Mouse (Mus musculus) neural tube, embryonic 11.5 days (tissue): Measurements from ENCODE around the gene Snx14. TPM values are rescaled to one million over a fixed set of nuclear protein-coding genes. Genes with fewer than 3 reads are reported as not detected.

Source experiments
- ATAC-seq: fragments of 200-750 bp; cut with Nextera tagmentation; 2 replicates; pipeline ENCODE4 v1.8.0; 2017; ENCODE audit warnings: moderate number of reproducible peaks, mild to moderate bottlenecking, moderate TSS enrichment, moderate library complexity; ENCODE audit not compliant: insufficient read depth, low FRiP score, low TSS enrichment
- DNase-seq: peaks from one replicate; pipeline ENCODE4 v3.0.0-alpha.2; 2015; ENCODE audit warnings: low spot score
- H3K27ac ChIP-seq: fragments of 300-500 bp; sonication (generic); 2 replicates; pipeline ENCODE4 v1.5.1; 2014; ENCODE audit warnings: low read depth, mild to moderate bottlenecking, low read length
- H3K27me3 ChIP-seq: fragments of 300-500 bp; sonication (generic); 2 replicates; pipeline ENCODE4 v1.6.1; 2014; ENCODE audit warnings: mild to moderate bottlenecking, low read length, mixed read lengths; ENCODE audit not compliant: control insufficient read depth, insufficient read depth
- H3K36me3 ChIP-seq: fragments of 300-500 bp; sonication (generic); 2 replicates; pipeline ENCODE4 v1.6.1; 2014; ENCODE audit warnings: mild to moderate bottlenecking, low read length, moderate library complexity, mixed read lengths; ENCODE audit not compliant: control insufficient read depth, insufficient read depth
- H3K4me1 ChIP-seq: fragments of 300-500 bp; sonication (generic); 2 replicates; pipeline ENCODE4 v1.6.1; 2014; ENCODE audit warnings: low read length, mixed read lengths; ENCODE audit not compliant: control insufficient read depth, insufficient read depth
- H3K4me2 ChIP-seq: fragments of 300-500 bp; sonication (generic); 2 replicates; pipeline ENCODE4 v1.6.1; 2014; ENCODE audit warnings: low read depth, mild to moderate bottlenecking, moderate library complexity
- H3K4me3 ChIP-seq: fragments of 300-500 bp; sonication (generic); 2 replicates; pipeline ENCODE4 v1.5.1; 2014; ENCODE audit warnings: low read depth, low read length
- H3K9ac ChIP-seq: fragments of 300-500 bp; sonication (generic); 2 replicates; pipeline ENCODE4 v1.6.1; 2014; ENCODE audit warnings: mild to moderate bottlenecking, low read length
- H3K9me3 ChIP-seq: fragments of 300-500 bp; sonication (generic); 2 replicates; pipeline ENCODE4 v1.6.1; 2016; ENCODE audit warnings: low read length; ENCODE audit not compliant: control insufficient read depth
- WGBS: fragments of 180-500 bp; shearing (Covaris S2); extraction: QIAGEN DNeasy Blood & Tissue Kit; methylation state at CpG from one replicate; pipeline ENCODE4 v1.1.7; 2014; 5-methylcytosine and 5-hydroxymethylcytosine counted together
- polyA plus RNA-seq: library from polyadenylated mRNA; unstranded; fragments of >200 nt; fragmentation: Nextera tagmentation; extraction: Ambion mirVana; gene quantifications from 2 replicates; pipeline ENCODE4 v1.2.1, GENCODE M21; 2014

The Snx14 gene
- polyA plus RNA-seq, 1 experiment from 2014 or later, result 19.3 TPM

DNA sequence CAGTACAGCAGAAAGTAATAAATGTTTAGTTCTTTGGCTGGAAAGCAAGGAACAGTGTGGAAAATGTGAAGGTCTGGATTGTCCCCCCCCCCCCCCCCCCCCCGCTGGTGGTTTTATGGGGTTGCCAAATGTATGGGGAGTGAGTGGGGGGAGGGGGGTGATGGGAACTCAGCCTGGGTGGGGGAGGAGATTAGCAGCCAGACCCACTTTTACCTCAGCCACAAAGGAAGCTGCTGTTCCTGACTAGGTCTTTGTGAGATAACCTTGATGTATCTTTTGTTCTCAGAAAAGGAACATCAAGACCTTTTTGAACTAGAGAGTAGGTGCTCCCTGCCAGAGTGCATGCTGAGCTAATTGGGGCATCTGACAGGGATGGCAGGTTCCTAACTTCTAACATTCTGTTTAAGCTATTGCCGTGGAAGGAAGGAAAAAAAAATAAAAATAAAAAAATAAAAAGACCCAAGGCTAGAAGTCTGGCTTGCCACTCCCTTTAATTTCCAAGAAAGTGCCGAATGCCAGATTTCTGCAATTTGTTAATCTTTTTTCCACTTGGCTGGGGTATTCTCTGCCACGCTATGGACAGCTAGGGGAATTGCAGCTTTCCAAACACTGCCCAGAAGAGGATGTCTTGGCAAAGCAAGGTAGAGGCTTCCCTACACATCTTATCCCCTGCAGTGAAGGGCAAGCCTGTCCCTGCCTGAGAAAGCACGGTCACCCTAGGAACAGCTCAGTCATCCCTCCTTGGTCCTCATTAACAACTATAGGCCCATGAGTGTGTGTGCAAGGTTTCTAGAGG, 76.5 kb downstream of the Snx14 start:
- Histone ChIP-seq H3K27ac (no peak overlapping the region), H3K4me2 (no peak overlapping the region), H3K36me3 (no peaks in the 10 kb centered on the region), H3K27me3 (no peaks in the 10 kb centered on the region), H3K4me1 (no peaks in the 10 kb centered on the region), H3K9me3 (no peaks in the 10 kb centered on the region), H3K4me3 (no peak overlapping the region), H3K9ac (no peak overlapping the region)
- DNase-seq (no peak), ATAC-seq (no peak)
- 46% methylated on average over 4 of the region's 5 CpGs for WGBS

DNA sequence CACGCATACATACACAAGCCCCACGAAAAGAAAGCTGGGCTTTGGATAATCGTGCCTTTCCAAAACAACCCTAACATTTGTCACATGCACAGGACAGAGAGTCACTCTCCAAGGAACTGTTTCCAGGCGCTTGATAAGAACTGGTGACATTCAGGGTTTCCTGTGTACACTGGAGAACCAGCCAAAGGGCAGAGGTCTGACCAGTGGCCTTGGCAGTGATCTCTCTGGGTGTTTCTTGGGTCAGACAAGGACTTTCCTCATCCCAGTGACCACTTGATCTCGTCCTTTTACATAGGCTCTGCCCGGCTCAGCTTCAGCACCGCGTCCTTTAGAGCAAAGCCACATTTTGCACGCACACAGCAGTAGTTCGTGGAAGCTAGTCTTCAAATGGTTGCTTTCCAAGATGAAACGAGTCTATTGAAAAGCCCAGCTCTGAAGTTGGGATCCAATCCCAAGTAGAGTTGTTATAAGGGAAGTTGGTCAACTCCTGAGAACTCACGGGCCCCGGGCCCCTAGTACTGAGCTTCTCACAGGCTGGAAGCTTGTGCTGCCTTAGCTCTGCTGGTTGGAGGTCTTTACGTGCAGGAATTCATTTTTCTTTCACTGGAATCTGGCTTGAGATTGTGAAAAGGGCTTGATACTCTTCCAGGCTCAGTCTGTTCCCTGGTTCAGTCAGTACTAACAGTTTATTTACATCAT, 77.4 kb downstream of the Snx14 start:
- no peaks in the 10 kb centered on the region for H3K4me1 ChIP-seq
- H3K36me3 ChIP-seq, result no peaks in the 10 kb centered on the region
- WGBS, result 76% methylated on average over 14 of the region's 14 CpGs
- no peaks in the 10 kb centered on the region for H3K27me3 ChIP-seq
- no peak overlapping the region for H3K4me3 ChIP-seq
- no peak overlapping the region for H3K4me2 ChIP-seq
- H3K27ac ChIP-seq, result no peak overlapping the region
- no peak for DNase-seq
- no peak overlapping the region for H3K9ac ChIP-seq
- no peak for ATAC-seq
- H3K9me3 ChIP-seq, result no peaks in the 10 kb centered on the region

DNA sequence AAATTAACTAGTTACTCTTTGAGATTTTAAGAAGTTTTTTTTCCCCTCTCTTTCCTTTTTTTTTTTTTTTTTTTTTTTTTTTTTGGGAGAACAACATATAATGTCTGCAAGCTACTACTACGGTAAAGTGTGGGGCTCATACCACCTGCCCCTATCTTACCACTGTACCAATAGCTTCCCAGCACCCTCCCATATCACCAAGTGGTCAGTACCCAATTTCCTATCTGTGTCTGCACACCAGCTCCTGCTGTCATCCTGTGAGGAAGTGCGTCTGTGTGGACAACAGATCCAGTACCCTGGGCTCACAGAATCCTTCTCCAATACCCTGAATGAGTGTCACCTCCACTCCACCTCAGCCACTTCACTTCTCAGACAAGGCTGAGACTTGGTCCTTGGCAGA, 79.6 kb downstream of the Snx14 start:
- H3K9me3 ChIP-seq, result no peaks in the 10 kb centered on the region
- H3K4me1 ChIP-seq, result no peaks in the 10 kb centered on the region
- ATAC-seq (no peak), DNase-seq (no peak)
- H3K27ac ChIP-seq, result no peak overlapping the region
- no peaks in the 10 kb centered on the region for H3K36me3 ChIP-seq
- H3K4me2 ChIP-seq, result no peak overlapping the region
- H3K9ac ChIP-seq, result no peak overlapping the region
- no peak overlapping the region for H3K4me3 ChIP-seq
- H3K27me3 ChIP-seq, result no peaks in the 10 kb centered on the region
- 90% methylated on average over 2 of the region's 2 CpGs for WGBS

DNA sequence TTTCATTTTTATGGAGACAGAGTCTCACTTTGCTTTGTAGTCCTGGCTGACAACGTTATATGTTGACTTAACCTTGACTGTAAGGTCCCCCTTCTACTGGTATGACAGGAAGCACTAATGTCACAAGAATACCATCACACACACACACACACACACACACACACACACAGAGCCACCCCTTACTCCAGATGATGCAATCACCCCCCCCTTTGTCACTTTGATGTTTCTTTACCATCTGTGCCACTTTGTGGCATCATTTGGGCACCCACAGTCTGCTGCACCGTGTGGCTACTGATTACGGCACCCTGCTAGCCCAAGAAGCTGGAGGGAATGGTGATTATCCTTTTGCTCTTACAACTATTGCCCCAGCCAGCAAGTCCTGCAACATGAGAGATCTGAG, 81.6 kb downstream of the Snx14 start:
- ATAC-seq (no peak), DNase-seq (no peak)
- H3K27ac ChIP-seq, result no peak overlapping the region
- no peak overlapping the region for H3K9ac ChIP-seq
- no peak overlapping the region for H3K4me2 ChIP-seq
- H3K4me1 ChIP-seq, result no peaks in the 10 kb centered on the region
- 50% methylated on average over 3 of the region's 3 CpGs for WGBS
- H3K36me3 ChIP-seq, result no peaks in the 10 kb centered on the region
- no peak overlapping the region for H3K4me3 ChIP-seq
- H3K9me3 ChIP-seq, result no peaks in the 10 kb centered on the region
- no peaks in the 10 kb centered on the region for H3K27me3 ChIP-seq

DNA sequence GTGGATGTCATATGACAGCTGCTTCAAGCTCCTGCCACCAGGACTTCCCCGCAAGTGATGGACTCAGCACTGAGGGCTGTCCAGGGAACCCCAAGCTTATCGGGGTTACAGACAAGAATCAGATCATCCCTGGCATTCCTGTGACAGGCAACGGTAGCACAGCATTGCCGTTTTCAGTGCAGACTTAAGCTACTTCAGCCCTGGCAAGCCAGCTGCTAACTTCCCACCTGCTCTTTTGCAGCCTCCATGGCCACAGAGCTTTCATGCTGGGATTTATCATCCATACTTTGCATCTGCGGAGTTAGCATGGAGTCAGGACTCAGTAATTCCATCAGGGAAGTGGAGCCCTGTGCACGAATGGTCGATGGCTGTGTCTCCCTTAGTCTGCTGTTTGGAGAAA, 85.3 kb downstream of the Snx14 start:
- DNase-seq, result no peak
- H3K4me3 ChIP-seq, result no peak overlapping the region
- no peaks in the 10 kb centered on the region for H3K27me3 ChIP-seq
- no peak overlapping the region for H3K4me2 ChIP-seq
- 92% methylated on average over 7 of the region's 7 CpGs for WGBS
- no peaks in the 10 kb centered on the region for H3K36me3 ChIP-seq
- H3K9me3 ChIP-seq, result no peaks in the 10 kb centered on the region
- no peaks in the 10 kb centered on the region for H3K4me1 ChIP-seq
- no peak overlapping the region for H3K9ac ChIP-seq
- no peak overlapping the region for H3K27ac ChIP-seq
- ATAC-seq, result no peak

DNA sequence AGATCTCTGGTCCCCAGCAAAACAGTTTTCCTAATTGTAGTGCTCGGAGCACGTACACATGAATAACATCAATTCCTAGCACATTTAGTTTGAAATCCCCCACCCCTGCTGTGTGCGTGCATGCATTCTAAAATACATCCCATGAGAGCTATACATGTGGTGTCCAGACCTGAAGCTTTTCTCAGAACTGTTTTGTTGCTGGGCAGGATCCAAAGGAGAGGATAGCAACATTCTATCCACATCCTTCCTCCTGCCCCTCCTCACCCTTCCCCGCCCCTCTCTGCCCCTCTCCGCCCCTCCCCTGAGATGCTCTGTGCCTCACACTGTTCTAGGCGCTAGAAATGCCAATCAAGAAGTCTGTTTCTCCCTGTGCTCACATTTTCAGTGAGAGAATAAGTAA, 86.0 kb downstream of the Snx14 start:
- no peak for ATAC-seq
- H3K27me3 ChIP-seq, result no peaks in the 10 kb centered on the region
- WGBS, result 58% methylated on average over 6 of the region's 6 CpGs
- no peaks in the 10 kb centered on the region for H3K9me3 ChIP-seq
- DNase-seq, result no peak
- no peak overlapping the region for H3K9ac ChIP-seq
- no peak overlapping the region for H3K4me2 ChIP-seq
- H3K36me3 ChIP-seq, result no peaks in the 10 kb centered on the region
- no peaks in the 10 kb centered on the region for H3K4me1 ChIP-seq
- no peak overlapping the region for H3K4me3 ChIP-seq
- H3K27ac ChIP-seq, result no peak overlapping the region

DNA sequence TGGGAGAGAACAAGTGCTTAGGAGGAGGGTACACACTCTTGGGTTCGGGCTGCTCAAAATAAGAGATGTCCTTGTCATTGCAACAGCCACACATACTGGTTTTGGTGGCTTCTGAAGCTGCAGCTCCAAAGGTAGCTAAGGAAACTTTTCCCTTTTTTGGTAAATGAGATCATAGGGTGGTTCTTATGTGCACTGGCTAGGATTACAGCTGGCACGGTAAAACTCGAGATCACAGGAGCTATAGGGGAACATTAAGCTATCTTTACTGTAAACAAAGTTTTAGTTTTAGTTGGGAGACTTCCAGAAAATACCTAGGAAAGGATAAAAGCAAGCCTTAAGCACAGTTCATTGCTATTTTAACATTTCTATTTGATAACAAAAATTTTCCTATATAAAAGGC, 87.6 kb downstream of the Snx14 start:
- Histone ChIP-seq H3K27ac (no peak overlapping the region), H3K9me3 (no peaks in the 10 kb centered on the region), H3K36me3 (no peaks in the 10 kb centered on the region), H3K27me3 (no peaks in the 10 kb centered on the region), H3K4me3 (no peak overlapping the region), H3K9ac (no peak overlapping the region), H3K4me1 (no peaks in the 10 kb centered on the region), H3K4me2 (no peak overlapping the region)
- 81% methylated on average over 3 of the region's 3 CpGs for WGBS
- ATAC-seq (no peak), DNase-seq (no peak)

DNA sequence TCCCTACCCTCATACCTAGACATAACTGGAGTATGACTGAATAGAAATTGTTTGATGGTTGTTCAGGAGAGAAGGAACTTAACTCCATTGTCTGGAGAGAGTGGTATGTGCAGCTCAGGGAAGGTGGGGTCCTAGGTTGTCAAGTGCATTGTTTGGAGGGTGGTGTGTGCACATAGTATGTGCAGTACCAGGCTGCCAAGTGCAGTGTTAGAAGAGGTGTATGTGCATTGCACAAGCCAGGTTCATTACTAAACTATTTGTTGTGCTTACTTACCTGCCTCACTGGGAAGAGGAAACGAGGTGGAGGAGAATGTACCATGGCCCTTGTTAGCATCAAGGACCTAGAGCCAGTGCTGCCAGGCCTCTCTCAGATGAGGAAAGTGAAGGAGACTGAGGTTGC, 88.4 kb downstream of the Snx14 start:
- Histone ChIP-seq H3K27ac (no peak overlapping the region), H3K36me3 (no peaks in the 10 kb centered on the region), H3K9me3 (no peaks in the 10 kb centered on the region), H3K4me2 (no peak overlapping the region), H3K27me3 (no peaks in the 10 kb centered on the region), H3K4me1 (no peaks in the 10 kb centered on the region), H3K9ac (no peak overlapping the region), H3K4me3 (no peak overlapping the region)
- no peak for DNase-seq
- ATAC-seq, result no peak
- 86% methylated on average over 1 of the region's 1 CpGs for WGBS

DNA sequence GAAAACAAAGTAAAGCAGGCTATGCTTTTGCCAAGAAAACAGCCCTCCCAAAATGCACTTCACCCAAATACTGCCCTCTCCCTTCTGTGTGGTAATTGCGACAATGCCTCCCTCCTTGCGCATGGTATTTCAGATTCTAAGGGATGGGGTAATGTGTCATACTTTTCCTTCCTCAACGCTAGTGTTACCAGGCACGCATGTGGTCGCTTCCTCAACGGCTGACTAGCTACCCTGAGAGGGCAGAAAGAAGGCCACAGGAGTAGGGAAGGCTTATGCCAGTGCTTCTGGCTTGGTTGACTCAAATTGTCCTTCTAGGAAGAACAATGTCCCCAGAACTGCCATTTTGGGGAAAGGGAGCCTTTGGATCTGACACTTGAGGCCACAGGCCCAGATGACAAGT, 90.1 kb downstream of the Snx14 start:
- no peak for ATAC-seq
- Histone ChIP-seq H3K9me3 (no peaks in the 10 kb centered on the region), H3K4me1 (no peaks in the 10 kb centered on the region), H3K4me3 (no peak overlapping the region), H3K27ac (no peak overlapping the region), H3K36me3 (no peaks in the 10 kb centered on the region), H3K9ac (no peak overlapping the region), H3K4me2 (no peak overlapping the region), H3K27me3 (no peaks in the 10 kb centered on the region)
- DNase-seq, result no peak
- WGBS, result 93% methylated on average over 6 of the region's 6 CpGs
